Mouse (Mus musculus) forebrain, embryonic 12.5 days (tissue): ENCODE measurements around the gene Anxa2. TPM values are rescaled to one million over a fixed set of nuclear protein-coding genes. Genes with fewer than 3 reads are reported as not detected.
A peak's percentile ranks its signal among the peaks of the same experiment; 100 is the strongest.

ENCODE experiments used
- ATAC-seq: fragments of 200-750 bp; cut with Nextera tagmentation; 2 replicates; pipeline ENCODE4 v1.8.0; 2017; ENCODE audit warnings: moderate TSS enrichment; ENCODE audit not compliant: low FRiP score
- H3K27ac ChIP-seq: fragments of 300-500 bp; sonication (generic); 2 replicates; pipeline ENCODE4 v1.5.1; 2016; ENCODE audit warnings: mild to moderate bottlenecking
- H3K27me3 ChIP-seq: fragments of 300-500 bp; sonication (generic); 2 replicates; pipeline ENCODE4 v1.6.1; 2016; ENCODE audit warnings: mild to moderate bottlenecking
- H3K36me3 ChIP-seq: fragments of 300-500 bp; sonication (generic); replicated peaks from 2 replicates; pipeline ENCODE4 v1.6.1; 2016; ENCODE audit warnings: mild to moderate bottlenecking
- H3K4me1 ChIP-seq: fragments of 300-500 bp; sonication (generic); 2 replicates; pipeline ENCODE4 v1.6.1; 2016
- H3K4me2 ChIP-seq: fragments of 300-500 bp; sonication (generic); 2 replicates; pipeline ENCODE4 v1.6.1; 2016; ENCODE audit warnings: mild to moderate bottlenecking, moderate library complexity
- H3K4me3 ChIP-seq: fragments of 300-500 bp; sonication (generic); replicated peaks from 2 replicates; pipeline ENCODE4 v1.5.1; 2016; ENCODE audit warnings: mild to moderate bottlenecking
- H3K9ac ChIP-seq: fragments of 300-500 bp; sonication (generic); 2 replicates; pipeline ENCODE4 v1.6.1; 2016; ENCODE audit warnings: mild to moderate bottlenecking
- H3K9me3 ChIP-seq: fragments of 300-500 bp; sonication (generic); 2 replicates; pipeline ENCODE4 v1.6.1; 2016
- WGBS: fragments of 180-500 bp; shearing (Covaris S2); methylation state at CpG from one replicate; pipeline ENCODE4 v1.1.7; 2016; 5-methylcytosine and 5-hydroxymethylcytosine counted together
- polyA plus RNA-seq: library from polyadenylated mRNA; unstranded; fragments of >200 nt; fragmentation: Nextera tagmentation; extraction: Ambion mirVana; gene quantifications from 2 replicates; pipeline ENCODE4 v1.2.1, GENCODE M21; 2016

Gene Anxa2
- polyA plus RNA-seq, 1 experiment from 2014 or later: 160 TPM

DNA sequence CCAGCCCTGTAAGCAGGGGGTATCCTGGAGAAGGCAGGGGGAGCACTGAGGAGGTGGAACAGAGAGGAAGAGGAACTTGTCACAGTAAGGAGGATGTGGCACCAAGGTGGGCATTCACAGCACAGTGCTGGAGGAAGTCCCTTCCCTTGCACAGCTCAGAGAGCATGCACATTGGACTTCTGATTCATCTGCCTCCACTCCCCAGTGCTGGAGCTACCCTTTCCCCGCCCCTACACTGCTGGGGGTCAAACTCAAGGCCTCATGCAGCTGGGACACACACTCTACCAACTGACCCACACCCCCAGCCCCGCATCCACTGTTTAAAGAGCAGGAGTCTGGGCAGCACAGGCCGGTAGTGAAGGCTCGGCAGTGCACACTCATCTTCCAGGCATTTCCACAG, 12.7 kb downstream of the Anxa2 start:
- ATAC-seq: no peak
- H3K27me3 ChIP-seq: no peaks in the 10 kb centered on the region; the same call in 1 of the 2 replicates
- H3K4me2 ChIP-seq: no peak overlapping the region
- H3K27ac ChIP-seq: no peak overlapping the region
- no peaks in the 10 kb centered on the region for H3K9me3 ChIP-seq
- WGBS: 74% methylated on average over 4 of the region's 4 CpGs
- H3K4me3 ChIP-seq: no peak overlapping the region
- no peaks in the 10 kb centered on the region for H3K36me3 ChIP-seq
- H3K9ac ChIP-seq: no peak overlapping the region
- peaks cover 22% of the 10 kb centered on the region for H3K4me1 ChIP-seq

GRCm38 (mm10) chr9:69467310-69467939, 14.0 kb downstream of the Anxa2 start:
- H3K27me3 ChIP-seq: no peaks in the 10 kb centered on the region; the same call in 1 of the 2 replicates
- no peak overlapping the region for H3K4me2 ChIP-seq

DNA sequence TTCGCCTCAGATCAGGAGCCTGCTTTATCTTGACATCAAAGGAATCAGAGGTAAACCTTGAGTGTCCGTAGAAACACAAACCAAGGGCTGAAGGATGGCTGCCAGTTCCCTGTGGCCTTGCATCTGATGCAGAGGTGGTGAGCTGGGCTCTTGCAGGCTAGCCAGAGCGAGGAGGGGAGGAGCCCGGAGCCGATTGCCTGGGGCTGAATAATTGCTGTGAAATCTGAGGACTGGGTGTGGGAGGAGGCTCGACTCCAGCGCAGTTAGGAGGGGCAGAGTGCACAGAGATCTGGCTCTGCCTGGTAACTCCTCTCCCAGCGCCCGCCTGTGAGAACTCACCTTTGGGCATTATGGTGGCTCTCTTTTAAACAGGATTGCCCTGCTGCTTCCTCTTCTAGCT, 15.6 kb downstream of the Anxa2 start:
- Histone ChIP-seq H3K9me3 (no peaks in the 10 kb centered on the region), H3K9ac (no peak overlapping the region), H3K4me1 (peaks cover 22% of the 10 kb centered on the region), H3K4me2 (no peak overlapping the region), H3K27me3 (no peaks in the 10 kb centered on the region; the same call in 1 of the 2 replicates), H3K27ac (no peak overlapping the region), H3K4me3 (no peak overlapping the region), H3K36me3 (no peaks in the 10 kb centered on the region)
- WGBS: 4% methylated on average over 9 of the region's 9 CpGs
- ATAC-seq: peak; percentile 69

More at GRCm38 (mm10) chr9:69467310-69467939, 14.0 kb downstream of the Anxa2 start:
- Histone ChIP-seq H3K36me3 (no peaks in the 10 kb centered on the region), H3K4me1 (peaks cover 22% of the 10 kb centered on the region), H3K27ac (no peak overlapping the region), H3K9me3 (no peaks in the 10 kb centered on the region), H3K9ac (no peak overlapping the region), H3K4me3 (no peak overlapping the region)
- ATAC-seq: no peak
- WGBS: 73% methylated on average over 10 of the region's 10 CpGs

GRCm38 (mm10) chr9:69470362-69470761, 16.9 kb downstream of the Anxa2 start:
- Histone ChIP-seq H3K27ac (no peak overlapping the region), H3K4me1 (peaks cover 22% of the 10 kb centered on the region), H3K9ac (no peak overlapping the region), H3K36me3 (no peaks in the 10 kb centered on the region), H3K27me3 (no peaks in the 10 kb centered on the region; the same call in 1 of the 2 replicates), H3K9me3 (no peaks in the 10 kb centered on the region), H3K4me3 (no peak overlapping the region), H3K4me2 (no peak overlapping the region)
- ATAC-seq: no peak
- WGBS: 65% methylated on average over 5 of the region's 5 CpGs

DNA sequence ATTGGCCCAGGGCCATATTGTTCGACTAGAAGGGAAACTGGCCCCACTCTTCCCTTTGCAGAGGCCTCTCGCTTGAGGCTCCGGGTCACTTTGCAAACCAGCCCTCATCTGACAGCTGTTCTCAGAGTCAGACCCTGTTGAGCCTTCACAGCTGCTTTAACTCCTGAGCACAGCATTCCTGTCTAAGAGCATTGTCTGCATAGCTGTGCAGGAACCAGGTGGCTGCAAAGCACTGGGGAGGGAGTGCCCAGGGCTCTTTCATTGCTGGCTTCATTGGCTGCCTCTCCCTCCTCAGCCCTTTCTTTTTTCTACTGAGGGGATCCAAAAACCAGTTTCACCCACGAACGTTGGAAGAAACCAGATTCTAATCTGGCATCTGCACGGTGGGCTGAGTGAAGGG, 17.5 kb downstream of the Anxa2 start:
- Histone ChIP-seq H3K4me3 (no peak overlapping the region), H3K36me3 (no peaks in the 10 kb centered on the region), H3K4me1 (peaks cover 22% of the 10 kb centered on the region), H3K27ac (no peak overlapping the region), H3K9ac (no peak overlapping the region), H3K4me2 (no peak overlapping the region), H3K27me3 (no peaks in the 10 kb centered on the region; the same call in 1 of the 2 replicates), H3K9me3 (no peaks in the 10 kb centered on the region)
- no peak for ATAC-seq
- WGBS: 25% methylated on average over 6 of the region's 6 CpGs

GRCm38 (mm10) chr9:69472724-69473123, 19.3 kb downstream of the Anxa2 start:
- H3K4me1 ChIP-seq: peaks cover 24% of the 10 kb centered on the region
- no peak overlapping the region for H3K27ac ChIP-seq
- no peaks in the 10 kb centered on the region for H3K9me3 ChIP-seq
- no peaks in the 10 kb centered on the region; the same call in 1 of the 2 replicates for H3K27me3 ChIP-seq
- no peak for ATAC-seq
- H3K9ac ChIP-seq: no peak overlapping the region
- no peak overlapping the region for H3K4me3 ChIP-seq
- H3K36me3 ChIP-seq: no peaks in the 10 kb centered on the region
- no peak overlapping the region for H3K4me2 ChIP-seq
- 89% methylated on average over 6 of the region's 6 CpGs for WGBS

- Histone ChIP-seq H3K9ac (no peak overlapping the region), H3K27me3 (no peaks in the 10 kb centered on the region; the same call in 1 of the 2 replicates), H3K9me3 (no peaks in the 10 kb centered on the region), H3K4me2 (no peak overlapping the region), H3K4me1 (peaks cover 7% of the 10 kb centered on the region), H3K36me3 (no peaks in the 10 kb centered on the region), H3K27ac (no peak overlapping the region), H3K4me3 (no peak overlapping the region)
- ATAC-seq: no peak
- 92% methylated on average over 6 of the region's 6 CpGs for WGBS
These were observed 22.5 kb downstream of the Anxa2 start for GRCm38 (mm10) chr9:69475873-69476272.

GRCm38 (mm10) chr9:69477195-69477823, 23.9 kb downstream of the Anxa2 start:
- WGBS: 76% methylated on average over 14 of the region's 14 CpGs
- Histone ChIP-seq H3K4me2 (no peak overlapping the region), H3K9ac (no peak overlapping the region), H3K36me3 (no peaks in the 10 kb centered on the region), H3K27me3 (no peaks in the 10 kb centered on the region; the same call in 1 of the 2 replicates), H3K27ac (peak overlapping the region; percentile 2; the same call in 1 of the 2 replicates), H3K4me1 (peaks cover 6% of the 10 kb centered on the region), H3K4me3 (no peak overlapping the region), H3K9me3 (no peaks in the 10 kb centered on the region)
- no peak for ATAC-seq

- ATAC-seq: no peak
These were observed 24.4 kb downstream of the Anxa2 start for GRCm38 (mm10) chr9:69477824-69478222.

DNA sequence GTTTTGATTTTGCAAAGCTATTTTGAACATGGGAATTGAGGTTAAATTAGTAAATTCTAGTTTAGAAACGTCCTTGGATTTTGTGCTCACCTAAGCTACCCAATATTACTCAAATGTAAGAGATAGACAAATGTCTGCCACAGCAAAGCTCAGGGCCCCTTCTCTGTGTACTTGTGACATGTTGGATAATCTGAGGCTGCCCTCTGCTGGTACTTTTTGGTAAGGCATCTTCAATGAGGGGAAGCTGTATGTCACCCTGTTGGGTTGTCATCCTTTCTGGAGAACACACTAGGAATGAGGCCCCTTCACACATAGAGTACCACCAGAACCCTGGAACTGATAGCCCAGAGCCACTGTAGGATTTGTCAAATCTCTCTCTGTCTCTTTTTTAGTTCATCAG, 26.9 kb downstream of the Anxa2 start:
- no peak overlapping the region for H3K9ac ChIP-seq
- no peak overlapping the region for H3K4me2 ChIP-seq
- H3K36me3 ChIP-seq: no peaks in the 10 kb centered on the region
- H3K4me1 ChIP-seq: peaks cover 26% of the 10 kb centered on the region
- H3K4me3 ChIP-seq: no peak overlapping the region
- ATAC-seq: no peak
- peaks cover 21% of the 10 kb centered on the region for H3K27me3 ChIP-seq
- 9% methylated on average over 1 of the region's 1 CpGs for WGBS
- no peak overlapping the region for H3K27ac ChIP-seq
- H3K9me3 ChIP-seq: no peaks in the 10 kb centered on the region

More at GRCm38 (mm10) chr9:69477824-69478222, 24.4 kb downstream of the Anxa2 start:
- Histone ChIP-seq H3K27me3 (peaks cover 2% of the 10 kb centered on the region; the same call in 1 of the 2 replicates), H3K4me1 (peaks cover 7% of the 10 kb centered on the region), H3K9ac (no peak overlapping the region), H3K4me3 (no peak overlapping the region), H3K4me2 (no peak overlapping the region), H3K9me3 (no peaks in the 10 kb centered on the region), H3K27ac (no peak overlapping the region), H3K36me3 (no peaks in the 10 kb centered on the region)
- WGBS: 65% methylated on average over 6 of the region's 6 CpGs

DNA sequence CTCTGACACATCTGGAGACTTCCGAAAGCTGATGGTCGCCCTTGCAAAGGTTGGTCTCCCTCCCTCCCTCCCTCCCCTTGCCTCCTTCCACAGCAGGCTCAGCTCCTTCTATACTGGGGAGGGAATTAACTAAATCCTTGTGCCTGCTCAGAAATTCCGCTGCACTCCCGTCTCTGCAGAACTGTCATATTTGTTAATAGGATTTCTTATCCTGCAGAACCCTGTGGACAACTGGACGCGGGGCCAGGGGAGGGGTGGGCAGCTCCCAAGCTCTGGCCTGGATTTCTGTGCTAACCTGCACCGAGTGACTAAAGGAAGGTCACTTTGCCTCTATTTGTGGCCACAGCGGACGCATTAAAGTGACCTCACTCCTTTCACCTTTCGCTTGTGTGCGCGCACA, 30.4 kb downstream of the Anxa2 start:
- H3K36me3 ChIP-seq: no peaks in the 10 kb centered on the region
- peaks cover 27% of the 10 kb centered on the region for H3K27me3 ChIP-seq
- WGBS: 45% methylated on average over 12 of the region's 12 CpGs
- no peak overlapping the region for H3K9ac ChIP-seq
- H3K27ac ChIP-seq: no peak overlapping the region
- H3K4me3 ChIP-seq: no peak overlapping the region
- H3K4me1 ChIP-seq: peaks cover 26% of the 10 kb centered on the region
- ATAC-seq: no peak
- no peaks in the 10 kb centered on the region for H3K9me3 ChIP-seq
- no peak overlapping the region for H3K4me2 ChIP-seq

- ATAC-seq: no peak
- H3K27ac ChIP-seq: no peak overlapping the region
- peaks cover 27% of the 10 kb centered on the region for H3K27me3 ChIP-seq
- no peak overlapping the region for H3K9ac ChIP-seq
- peaks cover 28% of the 10 kb centered on the region for H3K4me1 ChIP-seq
- 77% methylated on average over 8 of the region's 8 CpGs for WGBS
- no peaks in the 10 kb centered on the region for H3K9me3 ChIP-seq
- no peaks in the 10 kb centered on the region for H3K36me3 ChIP-seq
- no peak overlapping the region for H3K4me3 ChIP-seq
- no peak overlapping the region for H3K4me2 ChIP-seq
These were observed 32.7 kb downstream of the Anxa2 start for GRCm38 (mm10) chr9:69486140-69486539.

DNA sequence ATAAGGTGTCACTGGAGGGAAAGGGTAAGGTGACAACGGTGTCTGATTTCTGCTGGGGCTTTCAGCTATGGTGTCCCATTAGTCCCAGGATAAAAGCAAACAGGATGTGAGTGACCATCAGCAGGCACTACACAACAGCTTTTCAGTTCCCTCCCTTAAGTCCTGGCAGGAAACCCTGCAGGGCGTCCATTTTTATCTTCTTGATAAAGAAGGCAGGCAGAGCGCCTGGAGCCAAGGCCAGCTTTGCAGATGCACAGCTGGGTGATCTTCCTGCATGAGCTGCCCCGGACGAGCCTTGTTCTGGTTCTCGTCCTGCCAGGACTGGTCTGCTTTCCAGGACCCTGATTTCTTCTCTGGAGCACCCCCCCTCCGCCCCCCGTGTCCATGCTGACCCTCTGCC, 35.1 kb downstream of the Anxa2 start:
- no peak overlapping the region for H3K4me3 ChIP-seq
- H3K9ac ChIP-seq: no peak overlapping the region
- peaks cover 18% of the 10 kb centered on the region for H3K27me3 ChIP-seq
- ATAC-seq: no peak
- WGBS: 27% methylated on average over 8 of the region's 8 CpGs
- H3K9me3 ChIP-seq: no peaks in the 10 kb centered on the region
- no peaks in the 10 kb centered on the region for H3K36me3 ChIP-seq
- no peak overlapping the region for H3K4me2 ChIP-seq
- no peak overlapping the region for H3K27ac ChIP-seq
- H3K4me1 ChIP-seq: peaks cover 20% of the 10 kb centered on the region
